Mouse (Mus musculus) retina, adult 2 months (tissue): ENCODE data around the gene Gxylt2.

ENCODE experiments used
- DNase-seq: peaks from one replicate; pipeline ENCODE4 v3.0.0-alpha.2; 2012; ENCODE audit warnings: low read depth, low spot score

Gene Gxylt2

GRCm38 (mm10) chr6:100715296-100715828 is 10.8 kb downstream of the Gxylt2 start:
- DNase-seq = no peak

GRCm38 (mm10) chr6:100716152-100716551 is 11.6 kb downstream of the Gxylt2 start:
- no peak for DNase-seq

- no peak for DNase-seq
These were observed 12.3 kb downstream of the Gxylt2 start for GRCm38 (mm10) chr6:100716817-100717216.

- DNase-seq = no peak
These were observed 15.6 kb downstream of the Gxylt2 start for GRCm38 (mm10) chr6:100720098-100720501.

- no peak for DNase-seq
These were observed 16.6 kb downstream of the Gxylt2 start for GRCm38 (mm10) chr6:100720882-100721721.

- no peak for DNase-seq
These were observed 27.5 kb downstream of the Gxylt2 start for GRCm38 (mm10) chr6:100731996-100732375.

GRCm38 (mm10) chr6:100732376-100733021 is 28.0 kb downstream of the Gxylt2 start:
- no peak for DNase-seq

GRCm38 (mm10) chr6:100733218-100733617 is 28.7 kb downstream of the Gxylt2 start:
- no peak for DNase-seq

GRCm38 (mm10) chr6:100734321-100734720 is 29.8 kb downstream of the Gxylt2 start:
- DNase-seq = no peak

GRCm38 (mm10) chr6:100758431-100759208 is 54.1 kb downstream of the Gxylt2 start:
- no peak for DNase-seq

- no peak for DNase-seq
These were observed 63.2 kb downstream of the Gxylt2 start for GRCm38 (mm10) chr6:100767756-100768155.

GRCm38 (mm10) chr6:100775923-100776505 is 71.5 kb downstream of the Gxylt2 start:
- DNase-seq = no peak

GRCm38 (mm10) chr6:100778595-100778994 is 74.1 kb downstream of the Gxylt2 start:
- no peak for DNase-seq

GRCm38 (mm10) chr6:100780421-100780820 is 75.9 kb downstream of the Gxylt2 start:
- no peak for DNase-seq

- no peak for DNase-seq
These were observed 77.1 kb downstream of the Gxylt2 start for GRCm38 (mm10) chr6:100781644-100782043.

- no peak for DNase-seq
These were observed 83.2 kb downstream of the Gxylt2 start for GRCm38 (mm10) chr6:100787726-100788125.

- no peak for DNase-seq
These were observed 84.6 kb downstream of the Gxylt2 start for GRCm38 (mm10) chr6:100789161-100789560.

GRCm38 (mm10) chr6:100792055-100792659 is 87.6 kb downstream of the Gxylt2 start:
- no peak for DNase-seq

GRCm38 (mm10) chr6:100792973-100793769 is 88.6 kb downstream of the Gxylt2 start:
- no peak for DNase-seq

- DNase-seq = no peak
These were observed 91.3 kb downstream of the Gxylt2 start for GRCm38 (mm10) chr6:100795797-100796196.
